Mouse (Mus musculus): ENCODE results near the gene Grk2.

Gene Grk2

DNA sequence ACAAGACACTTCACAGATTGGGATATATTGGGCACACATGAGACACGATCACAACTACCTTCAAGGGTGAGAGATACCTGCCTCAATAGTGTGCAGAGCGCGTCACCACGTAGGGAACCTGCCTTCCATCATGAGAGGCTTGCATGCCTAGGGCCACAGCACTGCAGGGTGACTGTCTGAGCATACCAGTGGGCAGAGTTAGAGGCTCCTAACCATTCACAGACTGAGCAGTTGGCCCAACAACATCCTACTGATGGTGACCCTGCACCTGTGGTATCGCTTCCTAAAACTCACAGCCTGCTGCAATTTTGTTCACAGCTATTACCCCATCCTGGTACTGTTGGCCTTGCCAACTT, 2.4 kb downstream of the Grk2 start:
- no peak for DNase-seq (ENCODE audit: low spot score)

DNA sequence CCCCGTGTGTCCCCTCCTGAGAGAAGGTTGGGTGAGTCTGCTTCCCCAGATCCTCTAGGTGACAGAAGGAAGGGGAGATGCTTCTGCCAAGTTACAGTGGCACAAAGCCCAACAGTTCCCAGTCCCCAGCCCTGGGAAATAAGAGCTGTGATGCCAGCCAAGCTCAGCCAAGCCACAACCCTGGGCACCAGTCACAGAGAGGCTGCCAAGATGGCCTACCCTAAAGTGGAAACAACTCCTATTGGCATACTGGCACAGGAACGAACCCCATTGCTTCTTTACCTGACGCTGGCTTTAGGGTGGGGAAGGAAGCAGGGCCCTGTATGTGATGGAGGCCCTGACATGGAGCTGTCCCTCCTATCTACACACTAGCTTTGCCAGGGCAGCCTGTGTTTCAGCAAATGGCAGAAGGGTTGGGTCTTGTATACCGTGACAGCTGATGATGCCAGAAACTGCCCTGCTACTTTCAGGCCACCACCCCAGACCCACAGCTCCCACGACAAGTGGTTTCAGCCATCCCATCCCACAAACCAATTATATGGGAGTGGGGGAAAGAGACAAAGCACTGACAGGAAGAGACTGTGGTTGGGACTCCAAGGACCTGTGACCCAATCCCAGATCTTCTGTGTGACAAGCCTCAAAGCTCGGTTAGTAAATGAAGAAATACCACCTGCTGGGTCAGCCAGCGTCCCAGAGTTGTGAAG, 2.9 kb downstream of the Grk2 start:
- no peak for DNase-seq (ENCODE audit: low spot score)

GRCm38 (mm10) chr19:4301735-4302651, 4.0 kb downstream of the Grk2 start:
- no peak for DNase-seq (ENCODE audit: low spot score)

GRCm38 (mm10) chr19:4300852-4301734, 4.9 kb downstream of the Grk2 start:
- no peak for DNase-seq (ENCODE audit: low spot score)

- peak; percentile 65 for DNase-seq (ENCODE audit: low spot score)
Observed at GRCm38 (mm10) chr19:4300271-4300704, 5.7 kb downstream of the Grk2 start.

DNA sequence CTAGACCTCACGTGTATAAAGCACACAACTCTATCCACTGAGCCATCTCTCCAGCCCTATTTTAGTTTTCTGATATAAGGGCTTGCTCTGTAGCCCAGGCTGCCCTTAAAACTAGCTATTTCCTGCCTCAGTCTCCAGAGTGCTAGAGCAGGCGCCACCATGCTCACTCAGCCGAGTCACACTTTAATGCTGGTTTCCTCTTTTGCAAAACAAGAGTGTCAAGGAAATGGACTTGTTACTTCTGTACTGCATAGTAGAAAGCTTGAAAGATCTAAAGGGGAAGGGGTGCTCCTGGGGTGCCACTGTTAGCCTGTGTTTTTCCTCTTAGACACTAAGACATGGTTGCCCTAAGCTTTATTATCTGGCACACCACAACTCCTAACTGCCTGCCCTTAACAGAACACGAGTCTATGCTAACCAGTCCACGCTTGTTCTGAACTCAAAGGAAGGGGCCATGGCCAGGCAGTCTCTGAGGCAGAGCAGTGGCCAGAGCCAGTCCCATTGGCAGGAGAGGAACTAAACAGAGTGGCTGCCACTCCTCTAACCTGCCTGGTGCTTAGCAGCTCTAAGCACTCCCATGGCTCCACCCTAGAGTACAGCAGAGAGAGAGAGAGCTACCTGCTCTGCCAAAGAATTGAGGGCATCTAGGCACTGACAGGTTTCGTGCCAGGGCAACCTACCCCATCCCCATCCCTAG, 6.3 kb downstream of the Grk2 start:
- DNase-seq (ENCODE audit: low spot score): no peak

DNA sequence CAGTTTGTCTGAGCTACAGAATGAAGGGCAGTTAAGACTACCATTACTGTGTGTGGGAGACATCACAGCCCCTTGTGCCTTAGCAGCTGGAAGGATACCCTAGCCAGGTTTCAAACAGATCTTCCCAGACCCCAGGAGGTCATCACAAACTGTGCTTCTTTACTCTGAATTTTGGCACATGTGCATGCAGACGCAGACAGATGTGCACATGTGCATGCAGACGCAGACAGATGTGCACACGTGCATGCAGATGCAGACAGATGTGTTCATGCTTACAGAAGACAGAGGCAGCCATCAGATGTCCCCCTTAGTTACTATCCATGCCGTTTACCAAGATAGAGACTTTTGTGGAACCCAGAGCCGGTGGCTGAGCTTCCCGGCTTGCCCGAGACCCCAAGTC, 6.9 kb downstream of the Grk2 start:
- DNase-seq (ENCODE audit: low spot score): no peak

- no peak for DNase-seq (ENCODE audit: low spot score)
Observed at GRCm38 (mm10) chr19:4298322-4299121, 7.5 kb downstream of the Grk2 start.

DNA sequence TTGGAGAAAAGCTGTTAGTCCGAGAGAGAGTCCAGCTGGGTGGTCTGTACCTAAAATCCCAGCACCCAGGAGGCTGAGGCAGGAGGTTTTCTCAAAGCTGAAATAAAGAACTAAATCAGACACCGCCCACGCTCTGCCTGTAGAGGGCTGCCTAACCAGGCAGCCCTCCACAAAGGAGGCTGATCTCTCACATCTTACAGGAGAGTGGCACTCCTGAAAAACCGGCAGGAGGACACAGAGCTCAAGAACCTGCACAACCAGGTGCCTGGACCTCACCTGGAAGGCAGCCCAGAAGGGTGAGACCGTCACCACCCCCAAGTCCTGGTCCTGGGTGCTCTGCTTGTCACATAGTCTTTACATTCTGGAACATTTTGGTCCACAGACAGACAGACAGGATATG, 8.2 kb downstream of the Grk2 start:
- no peak for DNase-seq (ENCODE audit: low spot score)

DNA sequence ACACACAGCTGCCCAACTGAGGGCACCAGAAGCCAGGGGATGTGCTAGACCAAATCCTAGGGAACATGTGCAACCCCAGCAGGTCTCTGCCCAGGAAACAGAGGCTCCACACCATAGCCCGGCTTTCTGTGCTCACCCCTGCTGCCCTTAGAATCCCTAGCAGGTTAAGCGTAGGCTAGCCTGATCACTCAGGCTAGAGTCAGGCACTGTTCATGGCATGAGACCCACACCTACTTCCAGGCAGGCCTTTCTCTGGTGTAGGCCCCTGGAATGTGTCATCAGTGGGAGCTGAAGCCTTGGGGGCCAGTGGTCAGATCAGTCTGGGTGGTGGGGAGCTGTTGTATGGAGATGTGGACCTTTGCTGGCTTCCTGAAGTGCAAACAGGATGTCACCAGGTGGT, 9.4 kb downstream of the Grk2 start:
- no peak for DNase-seq (ENCODE audit: low spot score)

GRCm38 (mm10) chr19:4295391-4295790, 10.6 kb downstream of the Grk2 start:
- no peak for DNase-seq (ENCODE audit: low spot score)

- peak; percentile 44 for DNase-seq (ENCODE audit: low spot score)
Observed at GRCm38 (mm10) chr19:4294381-4295097, 11.5 kb downstream of the Grk2 start.

GRCm38 (mm10) chr19:4291161-4291560, 14.9 kb downstream of the Grk2 start:
- DNase-seq (ENCODE audit: low spot score): no peak

GRCm38 (mm10) chr19:4290749-4291148, 15.3 kb downstream of the Grk2 start:
- no peak for DNase-seq (ENCODE audit: low spot score)

DNA sequence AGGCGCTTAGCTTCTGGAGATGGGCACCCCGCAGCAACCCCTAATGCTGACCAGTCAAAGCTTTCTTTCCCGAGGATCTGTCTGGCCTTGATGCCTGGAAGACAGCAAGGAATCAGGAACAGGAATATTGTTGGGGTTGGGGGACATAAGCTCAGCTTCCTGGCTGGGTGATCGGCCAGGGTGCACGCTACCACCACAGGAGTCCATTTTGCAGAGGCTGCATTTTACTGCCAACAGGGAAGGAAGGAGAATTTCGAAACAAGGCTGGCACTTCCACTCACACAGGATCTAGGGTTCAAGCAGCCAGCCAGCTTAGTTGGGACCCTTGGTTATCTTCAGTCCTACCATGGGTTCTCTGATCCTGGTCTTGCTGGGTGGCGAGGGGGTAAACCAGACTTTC, 22.4 kb downstream of the Grk2 start:
- no peak for DNase-seq (ENCODE audit: low spot score)

DNA sequence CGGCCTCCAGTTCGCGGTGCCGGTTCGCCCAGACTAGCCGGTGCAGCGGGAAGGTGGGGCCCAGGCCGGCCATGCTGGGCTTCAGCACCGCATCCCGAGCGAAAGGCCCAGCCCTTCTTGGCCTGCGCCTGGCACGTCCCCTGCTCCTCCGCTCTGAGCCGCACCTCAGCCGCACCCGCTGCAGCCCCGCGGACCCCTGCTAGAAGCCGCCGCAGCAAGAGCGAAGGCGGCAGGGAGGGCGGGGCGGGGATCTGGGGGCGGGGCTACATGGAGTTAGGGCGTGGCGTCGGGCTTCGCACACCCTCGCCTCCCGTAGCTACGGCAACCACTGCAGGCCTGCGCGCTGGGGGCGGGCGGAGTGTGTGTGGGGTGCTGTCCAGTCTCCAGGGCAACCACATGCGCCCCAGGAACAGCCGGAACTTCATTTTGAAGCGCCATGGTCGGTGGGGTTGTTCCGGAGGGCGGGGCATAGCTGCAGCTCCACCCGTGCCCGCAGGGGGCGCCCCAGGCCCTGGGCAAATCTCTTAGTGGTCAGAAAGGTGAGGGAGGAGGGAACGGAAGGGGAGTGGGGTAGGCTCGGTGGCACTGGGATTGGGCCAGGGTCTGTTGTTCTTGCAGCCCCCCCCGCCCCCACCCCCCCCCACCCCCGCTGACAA, 23.0 kb downstream of the Grk2 start, which contains the start of gene Ankrd13d:
Gene Ankrd13d, minus strand, starts transcription at position 240 of the 656 bp plus-strand sequence.
- peak; percentile 77 for DNase-seq (ENCODE audit: low spot score)

DNA sequence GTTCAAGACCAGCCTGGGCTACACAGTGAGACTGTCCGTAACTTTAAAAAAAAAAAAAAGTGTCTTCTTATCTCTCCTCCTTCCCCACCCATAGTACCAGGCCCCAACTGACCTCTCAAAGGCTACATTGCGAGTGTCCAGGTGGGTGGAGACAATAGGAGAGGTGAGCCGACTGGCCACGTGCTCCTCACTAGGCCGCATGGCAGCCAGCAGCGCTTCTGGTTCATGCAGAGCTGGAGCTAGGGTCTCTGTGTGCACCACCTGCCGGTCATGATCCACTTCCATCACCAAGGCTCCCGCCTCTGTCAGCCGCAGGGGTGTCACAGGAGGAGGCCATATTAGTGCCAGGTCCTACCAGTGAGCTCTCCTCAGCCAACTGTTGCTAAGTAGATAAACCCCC, 25.6 kb downstream of the Grk2 start:
- DNase-seq (ENCODE audit: low spot score): no peak

DNA sequence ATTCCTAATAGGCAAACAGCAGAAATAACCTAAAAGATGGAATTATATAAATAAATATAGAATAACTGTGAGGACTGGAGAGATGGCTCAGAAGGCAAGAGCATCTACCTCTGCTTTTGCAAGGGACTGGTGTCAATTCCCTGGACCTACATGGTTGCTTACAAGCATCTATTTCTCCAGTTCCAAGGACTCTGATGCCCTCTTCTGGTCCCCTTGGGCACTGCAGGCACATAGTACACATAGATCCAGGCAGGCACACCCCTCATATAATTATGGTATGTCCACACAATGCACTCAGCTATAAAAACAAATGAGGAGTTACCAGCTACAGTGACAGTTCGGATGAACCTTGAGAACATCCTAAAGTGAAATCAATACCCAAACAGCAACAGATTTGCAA, 26.5 kb downstream of the Grk2 start:
- DNase-seq (ENCODE audit: low spot score): no peak

- no peak for DNase-seq (ENCODE audit: low spot score)
Observed at GRCm38 (mm10) chr19:4270972-4271371, 35.0 kb downstream of the Grk2 start.

- DNase-seq (ENCODE audit: low spot score): no peak
Observed at GRCm38 (mm10) chr19:4270187-4270586, 35.8 kb downstream of the Grk2 start.
